Mouse (Mus musculus) bone marrow, adult 2 months (tissue): ENCODE results near the gene Il11ra1. TPM values are rescaled to one million over a fixed set of nuclear protein-coding genes. Genes with fewer than 3 reads are reported as not detected.
"Not testable (repeated sequence)": the region's sequence is repeated elsewhere in the genome, so short reads cannot be mapped to it uniquely, and the experiment has no call there.

Experiments
- H3K27ac ChIP-seq: fragments of 200-500 bp; 2 replicates; pipeline ENCODE4 v1.5.1; 2012; ENCODE audit warnings: low read depth, mild to moderate bottlenecking, control low read depth, inconsistent platforms, low read length; ENCODE audit not compliant: control insufficient read depth, poor library complexity, insufficient read depth
- H3K4me1 ChIP-seq: fragments of 200-500 bp; 2 replicates; pipeline ENCODE4 v1.6.1; 2011; ENCODE audit warnings: low read length; ENCODE audit not compliant: control insufficient read depth, insufficient read depth
- H3K4me3 ChIP-seq: fragments of 200-500 bp; replicated peaks from 2 replicates; pipeline ENCODE3; 2011; ENCODE audit warnings: mild to moderate bottlenecking, low read depth, low read length, control low read depth; ENCODE audit not compliant: control insufficient read depth
- CTCF ChIP-seq: fragments of 200-500 bp; IDR thresholded peaks from 2 replicates; pipeline ENCODE4 v1.5.1; 2011; ENCODE audit warnings: low read length, control low read depth; ENCODE audit not compliant: control insufficient read depth, insufficient read depth
- POLR2A ChIP-seq: fragments of 200-500 bp; IDR thresholded peaks from 2 replicates; pipeline ENCODE4 v1.6.1; 2011; ENCODE audit warnings: low read depth, mild to moderate bottlenecking, control low read depth, low read length, borderline replicate concordance; ENCODE audit not compliant: control insufficient read depth
- WGBS: fragments of 180-500 bp; shearing (Covaris S2); methylation state at CpG from one replicate; pipeline ENCODE4 v1.1.7; 2018; 5-methylcytosine and 5-hydroxymethylcytosine counted together
- polyA plus RNA-seq: library from polyadenylated mRNA; stranded (reverse); fragments of >200 nt; gene quantifications from 2 replicates; pipeline ENCODE4 v1.2.4, GENCODE M21; 2011; ENCODE audit warnings: low replicate concordance; ENCODE audit not compliant: missing spikeins, insufficient read depth, insufficient read length

The Il11ra1 gene
- polyA plus RNA-seq, 1 experiment, result 77.3 TPM

DNA sequence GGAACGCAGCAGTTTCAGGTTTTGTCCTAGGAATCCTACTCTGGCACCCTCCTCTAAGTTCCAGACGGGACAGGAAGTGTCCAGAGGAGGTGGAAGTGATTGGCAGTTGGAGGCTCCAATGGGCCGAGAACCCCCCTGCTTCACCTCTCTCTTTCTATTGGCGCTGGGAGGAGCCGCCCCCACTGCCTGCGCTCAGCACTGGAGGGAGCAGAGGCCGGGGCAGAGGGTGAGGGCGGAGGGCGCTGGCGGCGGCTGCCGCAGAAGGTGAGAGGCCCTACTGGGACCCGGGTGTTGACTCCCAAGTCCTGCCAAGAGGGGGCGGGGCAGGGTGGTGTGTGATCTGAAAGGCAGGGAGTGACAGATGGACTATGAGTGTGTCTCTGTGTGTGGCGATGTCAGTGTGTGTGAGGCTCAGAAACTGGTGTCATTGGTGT, 60.5 kb downstream of the Il11ra1 start:
- Histone ChIP-seq H3K27ac (no peak overlapping the region), H3K4me3 (peak overlapping the region; percentile 59), H3K4me1 (peaks cover 3% of the 10 kb centered on the region)
- WGBS, result 5% methylated on average over 15 of the region's 15 CpGs
- TF ChIP-seq POLR2A (peak; percentile 24; the same call in 1 of the 2 replicates), CTCF (no peak; the same call in 1 of the 2 replicates)

DNA sequence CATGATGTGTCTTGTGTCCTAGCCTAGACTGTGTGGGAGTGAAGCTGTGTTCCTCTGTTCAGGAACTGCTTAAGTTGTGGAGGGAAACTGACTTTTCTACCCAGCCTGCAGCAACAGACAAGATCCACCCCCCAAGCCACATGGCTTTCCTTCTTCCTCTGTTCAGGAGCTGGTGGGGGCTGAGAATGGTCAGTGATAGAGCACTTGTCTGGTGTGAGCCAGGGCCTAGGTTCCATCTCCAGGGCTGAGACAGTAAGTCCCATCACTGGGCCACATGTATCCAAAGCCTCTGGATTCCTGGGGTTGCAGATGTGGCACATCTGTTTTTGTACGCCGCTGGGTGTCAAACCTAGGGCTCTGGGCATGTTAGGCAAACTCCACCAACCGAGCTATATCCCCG, 61.1 kb downstream of the Il11ra1 start:
- Histone ChIP-seq H3K4me1 (peaks cover 3% of the 10 kb centered on the region), H3K4me3 (no peak overlapping the region), H3K27ac (no peak overlapping the region)
- TF ChIP-seq POLR2A, result no peak
- TF ChIP-seq CTCF, result no peak
- WGBS, result 40% methylated on average over 4 of the region's 4 CpGs

DNA sequence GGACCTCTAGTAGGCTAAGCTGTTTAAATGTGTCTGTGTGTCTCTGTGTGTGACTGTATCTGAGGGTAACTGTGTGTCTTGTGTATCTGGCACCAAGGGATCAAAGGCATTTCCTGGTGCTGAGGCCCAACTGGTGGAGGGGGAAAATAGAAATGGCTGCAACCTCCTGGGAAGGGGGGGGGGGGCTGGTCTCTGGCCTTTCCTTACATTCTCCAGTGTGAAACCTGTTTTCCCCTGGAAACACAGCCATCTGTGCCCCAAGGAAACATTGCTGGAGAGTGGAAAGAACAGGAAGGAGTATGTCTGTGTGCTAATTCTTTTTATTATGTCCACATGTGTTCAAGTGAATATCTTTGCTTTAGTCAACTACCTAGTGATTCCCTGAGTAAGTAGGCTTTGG, 61.9 kb downstream of the Il11ra1 start:
- no peak overlapping the region for H3K27ac ChIP-seq
- H3K4me3 ChIP-seq, result no peak overlapping the region
- no peak for TF ChIP-seq POLR2A
- no peak for TF ChIP-seq CTCF
- peaks cover 2% of the 10 kb centered on the region for H3K4me1 ChIP-seq

DNA sequence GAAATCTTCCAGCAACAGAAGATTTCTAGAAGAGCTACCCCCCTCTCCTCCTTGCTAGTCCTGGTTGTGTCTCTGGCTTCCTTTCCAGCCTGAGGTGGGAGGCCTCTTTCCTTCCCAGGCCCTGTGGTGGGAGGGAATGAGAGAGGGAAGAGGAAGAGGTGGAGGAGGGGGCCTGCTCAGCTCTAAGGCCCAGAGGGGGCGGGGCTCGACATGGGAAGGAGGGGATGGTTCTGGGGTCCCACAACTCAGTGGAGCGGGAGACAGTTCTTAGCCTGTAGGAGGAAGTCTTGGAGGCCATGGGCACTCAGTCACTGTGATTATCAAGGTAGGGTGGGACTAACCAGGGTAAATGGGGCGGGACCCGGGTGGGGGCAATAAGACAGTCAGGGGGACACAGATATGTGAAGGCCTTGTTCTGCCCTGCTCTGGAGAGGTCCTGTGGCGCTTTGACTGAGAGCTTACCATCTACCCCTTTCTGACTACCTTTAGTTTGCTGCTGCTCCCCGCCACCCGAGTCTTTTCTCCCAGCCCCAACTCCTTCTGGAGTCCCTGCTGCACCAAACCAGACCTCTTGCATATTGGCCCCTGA, 62.4 kb downstream of the Il11ra1 start:
- 59% methylated on average over 8 of the region's 8 CpGs for WGBS
- TF ChIP-seq CTCF (no peak), POLR2A (no peak)
- H3K4me1 ChIP-seq, result peaks cover 2% of the 10 kb centered on the region
- no peak overlapping the region for H3K4me3 ChIP-seq
- no peak overlapping the region for H3K27ac ChIP-seq

DNA sequence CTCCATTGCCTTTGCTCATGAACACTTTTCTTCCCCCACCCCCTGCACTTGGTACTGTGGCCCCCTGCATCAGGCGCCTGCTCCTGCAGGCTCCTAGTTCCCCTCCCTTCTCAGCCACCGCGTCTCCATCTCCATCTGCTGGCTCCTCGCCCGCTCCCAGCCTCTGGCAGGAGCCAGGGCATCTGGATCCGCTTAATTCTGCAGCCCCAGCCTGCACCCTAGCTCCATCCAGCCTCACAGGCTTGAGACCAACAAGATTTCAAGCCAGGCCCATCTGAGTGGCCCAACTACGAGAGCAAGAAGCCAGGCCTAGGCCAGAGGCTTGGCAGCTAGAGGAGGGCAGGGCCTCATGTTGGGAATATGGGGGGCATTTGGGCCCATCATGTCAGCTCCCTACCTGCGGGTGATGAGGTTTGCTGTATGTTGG, 62.9 kb downstream of the Il11ra1 start:
- H3K4me3 ChIP-seq, H3K4me1 ChIP-seq, H3K27ac ChIP-seq: not testable (repeated sequence)
- 81% methylated on average over 8 of the region's 8 CpGs for WGBS

DNA sequence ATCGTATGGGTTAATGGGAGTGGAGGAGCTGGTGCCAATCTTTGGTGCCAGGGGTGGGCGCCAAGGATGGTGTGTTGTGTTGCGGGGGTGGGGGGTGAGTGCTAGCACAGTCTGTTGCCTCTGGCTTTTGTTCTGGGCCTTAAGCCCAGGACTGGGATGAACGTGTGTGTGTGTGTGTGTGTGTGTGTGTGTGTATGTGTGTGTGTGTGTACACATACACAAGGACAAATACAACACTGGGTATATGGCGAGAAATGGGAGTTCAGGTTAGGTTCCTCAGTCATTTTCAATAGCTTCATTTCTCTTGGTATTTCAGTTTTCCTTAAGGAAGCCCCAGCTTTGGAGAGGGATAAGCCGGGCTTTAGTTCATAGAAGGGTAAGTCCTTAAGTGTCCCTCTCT, 63.4 kb downstream of the Il11ra1 start:
- H3K27ac ChIP-seq, H3K4me3 ChIP-seq, H3K4me1 ChIP-seq: not testable (repeated sequence)
- 85% methylated on average over 4 of the region's 6 CpGs for WGBS

DNA sequence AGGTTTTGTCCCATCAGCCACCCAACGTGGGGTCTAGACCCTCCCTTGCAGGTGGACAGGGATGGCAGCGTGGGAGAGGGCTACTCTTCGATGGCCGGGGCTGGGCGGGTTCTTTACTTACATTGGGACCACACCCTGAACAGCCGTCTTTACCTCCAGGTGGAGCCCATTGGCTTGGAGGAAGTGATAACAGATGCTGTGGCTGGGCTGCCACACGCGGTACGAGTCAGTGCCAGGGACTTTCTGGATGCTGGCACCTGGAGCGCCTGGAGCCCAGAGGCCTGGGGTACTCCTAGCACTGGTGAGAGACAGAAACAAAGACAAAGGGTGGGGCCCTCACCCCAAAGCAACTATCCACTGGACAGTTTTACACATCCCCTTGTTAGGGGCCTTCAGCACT, 67.5 kb downstream of the Il11ra1 start:
- not testable (repeated sequence) for H3K4me3 ChIP-seq, H3K4me1 ChIP-seq, H3K27ac ChIP-seq
- 63% methylated on average over 10 of the region's 10 CpGs for WGBS

DNA sequence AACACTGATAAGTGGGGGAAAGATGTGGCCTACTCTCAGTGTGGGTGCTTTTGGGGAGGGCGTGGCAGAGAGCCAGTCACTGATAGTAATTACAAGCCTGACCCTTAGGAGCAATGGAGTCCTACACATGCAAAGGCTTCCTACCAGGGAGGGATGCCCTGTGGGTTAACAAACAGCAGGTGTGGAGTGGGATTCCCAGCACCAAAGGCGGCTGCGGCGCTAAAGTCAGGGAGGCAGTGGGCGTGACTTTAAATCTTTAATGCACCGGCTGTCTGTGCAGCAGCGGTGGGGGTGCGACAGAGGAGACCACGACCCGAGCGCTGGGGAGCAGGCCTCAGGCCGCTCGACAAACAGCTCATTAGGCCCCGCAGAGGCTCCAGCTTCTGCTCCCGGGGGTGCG, 73.2 kb downstream of the Il11ra1 start:
- H3K27ac ChIP-seq, H3K4me1 ChIP-seq, H3K4me3 ChIP-seq: not testable (repeated sequence)
- WGBS, result 12% methylated on average over 10 of the region's 16 CpGs

DNA sequence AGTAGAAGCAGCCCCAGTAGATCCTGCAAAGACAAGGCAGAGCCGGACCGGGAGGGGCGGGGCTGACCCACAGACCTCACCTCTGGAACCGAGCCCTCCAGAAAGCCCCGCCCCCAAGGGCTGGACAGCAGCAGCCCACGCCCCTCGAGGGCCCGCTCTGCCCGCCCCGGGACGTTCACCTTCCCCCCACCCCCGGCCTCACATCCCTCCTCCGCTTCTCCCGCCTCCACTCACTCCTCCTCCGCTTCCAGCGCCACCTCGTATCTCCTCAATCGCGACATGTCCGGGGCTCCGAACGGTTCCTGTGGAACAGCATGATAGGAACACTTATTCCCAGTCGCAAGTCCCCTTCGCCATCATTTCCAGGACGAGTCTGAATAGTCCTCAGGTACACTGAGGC, 73.7 kb downstream of the Il11ra1 start:
- H3K4me1 ChIP-seq, H3K27ac ChIP-seq: not testable (repeated sequence)
- peak overlapping the region; percentile 70 for H3K4me3 ChIP-seq
- TF ChIP-seq POLR2A, result peak; percentile 10; the same call in 1 of the 2 replicates
- WGBS, result 0% methylated on average over 25 of the region's 25 CpGs

DNA sequence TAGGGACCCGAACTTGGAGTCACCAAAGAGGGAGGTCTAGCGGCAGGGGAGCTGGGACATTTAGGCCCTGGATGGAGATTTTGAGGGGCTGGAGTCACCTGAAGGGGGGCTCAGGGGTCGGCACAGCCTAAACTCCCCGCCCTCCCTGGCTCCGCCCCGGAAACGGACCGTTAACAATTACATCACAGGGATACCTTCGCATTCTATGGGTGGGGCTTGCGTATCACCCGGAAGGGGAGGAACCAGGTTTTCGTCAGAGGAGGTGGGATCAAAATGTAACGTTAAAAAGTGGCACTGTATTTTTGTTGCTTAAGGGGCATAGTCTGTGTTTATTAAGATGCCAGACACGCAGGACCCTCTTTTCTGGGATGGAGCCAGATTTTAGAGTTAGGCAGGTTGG, 74.2 kb downstream of the Il11ra1 start, which contains the start of gene Ccl27a:
Gene Ccl27a (minus strand): TSS at position 246 of the 400 bp plus-strand sequence.
- not testable (repeated sequence) for H3K27ac ChIP-seq, H3K4me1 ChIP-seq
- H3K4me3 ChIP-seq, result peak within 1 kb of the TSS; percentile 70
- 2% methylated on average over 12 of the region's 14 CpGs for WGBS

DNA sequence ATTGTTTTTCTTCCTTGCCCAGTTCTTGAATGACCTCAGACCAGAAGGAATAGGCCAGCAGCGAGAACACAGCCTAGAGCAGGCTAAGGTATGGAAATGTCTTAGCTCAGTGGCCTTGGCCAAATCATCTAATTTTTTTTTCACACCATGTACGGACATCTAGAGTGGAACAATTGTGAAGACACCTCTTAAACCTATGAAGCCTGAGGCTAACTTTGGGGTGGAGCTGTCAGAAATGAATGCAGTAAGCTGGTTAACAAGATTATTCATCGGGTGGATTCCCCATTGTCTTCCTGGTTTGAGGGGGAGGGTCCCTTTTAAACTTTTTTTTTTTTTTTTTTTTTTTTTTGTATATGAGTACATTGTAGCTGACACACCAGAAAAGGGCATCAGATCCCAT, 74.7 kb downstream of the Il11ra1 start:
- not testable (repeated sequence) for H3K4me1 ChIP-seq, H3K4me3 ChIP-seq, H3K27ac ChIP-seq
- WGBS, result 79% methylated on average over 3 of the region's 3 CpGs

DNA sequence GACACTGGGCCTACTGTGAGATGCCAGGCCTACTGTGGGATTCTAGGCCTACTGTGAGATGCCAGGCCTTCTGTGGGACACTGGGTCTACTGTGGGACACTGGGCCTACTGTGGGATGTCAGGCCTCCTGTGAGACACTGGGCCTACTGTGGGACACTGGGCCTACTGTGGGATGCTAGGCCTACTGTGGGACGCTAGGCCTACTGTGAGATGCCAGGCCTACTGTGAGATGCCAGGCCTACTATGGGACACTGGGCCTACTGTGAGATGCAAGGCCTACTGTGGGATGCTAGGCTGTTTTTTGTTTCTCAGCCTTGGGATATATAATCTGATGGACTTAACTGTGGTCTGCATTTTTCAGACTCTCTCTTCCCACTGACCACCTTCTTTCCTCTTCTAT, 76.1 kb downstream of the Il11ra1 start:
- H3K4me3 ChIP-seq, H3K4me1 ChIP-seq, H3K27ac ChIP-seq: not testable (repeated sequence)
- WGBS, result 85% methylated on average over 1 of the region's 1 CpGs

DNA sequence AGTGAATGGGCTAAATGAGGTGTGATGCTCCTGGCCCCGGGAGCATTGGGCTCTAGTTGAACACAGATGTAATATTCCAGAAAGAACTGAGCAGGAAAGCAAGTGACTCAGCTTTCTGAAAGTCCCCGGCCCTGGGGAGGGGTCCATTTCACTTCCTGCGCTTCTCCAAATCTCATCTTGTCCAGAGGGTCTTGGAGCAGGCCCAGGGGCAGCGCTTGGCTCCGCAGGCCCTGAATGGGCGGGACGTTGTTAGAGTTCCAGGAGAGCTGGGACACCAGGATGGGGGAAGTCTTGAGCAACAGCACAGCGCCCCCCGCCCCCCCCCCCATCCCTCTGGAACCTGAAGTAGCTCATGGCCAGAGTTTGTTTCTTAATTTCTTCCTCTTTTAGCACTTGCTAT, 81.5 kb downstream of the Il11ra1 start:
- not testable (repeated sequence) for H3K4me1 ChIP-seq, H3K4me3 ChIP-seq
- whole genome bisulfite sequencing, result 32% methylated on average over 9 of the region's 9 CpGs

More for the DNA sequence above, 81.5 kb downstream of the Il11ra1 start:
- not testable (repeated sequence) for H3K27ac ChIP-seq
